Mouse (Mus musculus) neural tube, embryonic 11.5 days (tissue): Measurements from ENCODE around the gene Ddhd1. TPM values are rescaled to one million over a fixed set of nuclear protein-coding genes. Genes with fewer than 3 reads are reported as not detected.

ENCODE experiments used
- ATAC-seq: fragments of 200-750 bp; cut with Nextera tagmentation; 2 replicates; pipeline ENCODE4 v1.8.0; 2017; ENCODE audit warnings: moderate number of reproducible peaks, mild to moderate bottlenecking, moderate TSS enrichment, moderate library complexity; ENCODE audit not compliant: insufficient read depth, low FRiP score, low TSS enrichment
- DNase-seq: peaks from one replicate; pipeline ENCODE4 v3.0.0-alpha.2; 2015; ENCODE audit warnings: low spot score
- H3K27ac ChIP-seq: fragments of 300-500 bp; sonication (generic); 2 replicates; pipeline ENCODE4 v1.5.1; 2014; ENCODE audit warnings: low read depth, mild to moderate bottlenecking, low read length
- H3K27me3 ChIP-seq: fragments of 300-500 bp; sonication (generic); 2 replicates; pipeline ENCODE4 v1.6.1; 2014; ENCODE audit warnings: mild to moderate bottlenecking, low read length, mixed read lengths; ENCODE audit not compliant: control insufficient read depth, insufficient read depth
- H3K36me3 ChIP-seq: fragments of 300-500 bp; sonication (generic); 2 replicates; pipeline ENCODE4 v1.6.1; 2014; ENCODE audit warnings: mild to moderate bottlenecking, low read length, moderate library complexity, mixed read lengths; ENCODE audit not compliant: control insufficient read depth, insufficient read depth
- H3K4me1 ChIP-seq: fragments of 300-500 bp; sonication (generic); 2 replicates; pipeline ENCODE4 v1.6.1; 2014; ENCODE audit warnings: low read length, mixed read lengths; ENCODE audit not compliant: control insufficient read depth, insufficient read depth
- H3K4me2 ChIP-seq: fragments of 300-500 bp; sonication (generic); 2 replicates; pipeline ENCODE4 v1.6.1; 2014; ENCODE audit warnings: low read depth, mild to moderate bottlenecking, moderate library complexity
- H3K4me3 ChIP-seq: fragments of 300-500 bp; sonication (generic); 2 replicates; pipeline ENCODE4 v1.5.1; 2014; ENCODE audit warnings: low read depth, low read length
- H3K9ac ChIP-seq: fragments of 300-500 bp; sonication (generic); 2 replicates; pipeline ENCODE4 v1.6.1; 2014; ENCODE audit warnings: mild to moderate bottlenecking, low read length
- H3K9me3 ChIP-seq: fragments of 300-500 bp; sonication (generic); 2 replicates; pipeline ENCODE4 v1.6.1; 2016; ENCODE audit warnings: low read length; ENCODE audit not compliant: control insufficient read depth
- WGBS: fragments of 180-500 bp; shearing (Covaris S2); extraction: QIAGEN DNeasy Blood & Tissue Kit; methylation state at CpG from one replicate; pipeline ENCODE4 v1.1.7; 2014; 5-methylcytosine and 5-hydroxymethylcytosine counted together
- polyA plus RNA-seq: library from polyadenylated mRNA; unstranded; fragments of >200 nt; fragmentation: Nextera tagmentation; extraction: Ambion mirVana; gene quantifications from 2 replicates; pipeline ENCODE4 v1.2.1, GENCODE M21; 2014

Ddhd1 gene
- polyA plus RNA-seq, 1 experiment from 2014 or later: 17.0 TPM

DNA sequence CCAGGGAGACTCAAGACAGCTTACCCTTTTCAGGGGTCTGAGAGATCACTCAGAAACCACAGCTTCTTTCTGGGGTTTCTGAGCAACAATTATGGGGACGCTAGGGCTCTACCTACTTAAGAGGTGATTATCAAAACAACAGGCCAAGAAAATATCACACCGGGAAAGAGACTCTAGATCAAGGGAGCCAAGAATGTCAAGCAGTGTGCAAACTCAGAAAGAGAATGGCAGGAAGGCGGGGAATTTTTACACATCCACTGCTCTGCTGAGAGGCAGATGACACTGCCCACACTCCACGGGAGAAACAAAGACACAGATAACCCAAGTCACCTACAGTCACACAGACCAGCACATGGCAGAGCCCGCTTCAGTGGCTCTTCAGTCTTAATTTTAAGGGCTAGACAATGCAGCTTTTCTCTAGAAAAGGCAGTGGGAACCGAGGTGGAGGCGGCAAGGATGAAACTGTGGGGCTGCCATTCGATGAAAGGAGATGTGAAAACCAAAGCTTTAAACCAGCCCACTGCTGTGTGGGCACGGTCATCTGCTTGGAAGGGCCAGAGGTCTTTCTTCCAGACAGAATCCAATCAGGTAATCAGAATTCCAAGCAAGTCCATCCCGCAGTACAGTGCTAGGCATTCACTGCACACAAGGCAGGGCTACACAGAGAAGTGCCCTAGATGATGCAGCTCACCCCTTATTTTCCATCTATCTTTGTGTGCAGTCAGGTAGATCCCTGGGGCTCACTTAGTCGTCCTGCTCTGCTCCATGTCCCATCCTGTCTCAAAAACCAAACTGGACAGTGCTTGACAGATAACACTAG is 8.7 kb downstream of the Ddhd1 start:
- no peaks in the 10 kb centered on the region for H3K36me3 ChIP-seq
- H3K4me3 ChIP-seq: no peak overlapping the region
- ATAC-seq: no peak
- WGBS: 53% methylated on average over 11 of the region's 11 CpGs
- DNase-seq: no peak
- H3K27me3 ChIP-seq: no peaks in the 10 kb centered on the region
- no peak overlapping the region for H3K9ac ChIP-seq
- H3K27ac ChIP-seq: no peak overlapping the region
- H3K4me2 ChIP-seq: no peak overlapping the region
- no peaks in the 10 kb centered on the region for H3K9me3 ChIP-seq
- H3K4me1 ChIP-seq: 0 out of 2 replicates have a peak, but pooled peaks cover 2% of the 10 kb centered on the region

GRCm38 (mm10) chr14:45648144-45648543 is 9.8 kb downstream of the Ddhd1 start:
- no peak overlapping the region for H3K4me2 ChIP-seq
- no peak overlapping the region for H3K9ac ChIP-seq
- H3K36me3 ChIP-seq: no peaks in the 10 kb centered on the region
- 88% methylated on average over 3 of the region's 3 CpGs for WGBS
- H3K4me3 ChIP-seq: no peak overlapping the region
- no peak overlapping the region for H3K27ac ChIP-seq
- DNase-seq: no peak
- no peak for ATAC-seq
- H3K4me1 ChIP-seq: peaks cover 8% of the 10 kb centered on the region; the same call in 1 of the 2 replicates
- H3K27me3 ChIP-seq: no peaks in the 10 kb centered on the region
- H3K9me3 ChIP-seq: no peaks in the 10 kb centered on the region

DNA sequence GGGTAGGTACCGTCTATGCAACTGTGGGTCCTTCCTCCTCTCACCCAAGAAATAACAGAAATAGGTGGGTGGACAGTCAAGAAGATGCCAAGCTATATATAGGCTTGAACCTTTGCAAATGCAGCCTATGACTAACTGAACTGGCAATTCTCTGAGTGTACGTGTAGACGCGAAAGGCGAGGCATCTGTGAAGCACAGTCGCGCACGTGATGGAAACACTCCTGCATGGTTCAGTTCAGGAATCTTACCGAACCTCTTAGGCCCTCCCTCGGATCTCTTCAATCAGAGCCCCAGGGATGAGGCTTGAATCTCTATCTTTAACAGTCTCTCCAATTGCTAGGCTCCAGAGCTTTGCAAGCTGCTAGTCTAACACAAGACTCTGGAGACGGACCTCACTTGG is 10.3 kb downstream of the Ddhd1 start:
- Histone ChIP-seq H3K27ac (no peak overlapping the region), H3K4me2 (no peak overlapping the region), H3K36me3 (no peaks in the 10 kb centered on the region), H3K4me3 (no peak overlapping the region), H3K27me3 (no peaks in the 10 kb centered on the region), H3K9me3 (no peaks in the 10 kb centered on the region), H3K4me1 (peaks cover 8% of the 10 kb centered on the region; the same call in 1 of the 2 replicates), H3K9ac (no peak overlapping the region)
- no peak for DNase-seq
- ATAC-seq: no peak
- 94% methylated on average over 11 of the region's 11 CpGs for WGBS

GRCm38 (mm10) chr14:45647175-45647574 is 10.8 kb downstream of the Ddhd1 start:
- no peaks in the 10 kb centered on the region for H3K36me3 ChIP-seq
- no peak overlapping the region for H3K9ac ChIP-seq
- DNase-seq (no peak), ATAC-seq (no peak)
- no peak overlapping the region for H3K27ac ChIP-seq
- no peak overlapping the region for H3K4me3 ChIP-seq
- H3K9me3 ChIP-seq: no peaks in the 10 kb centered on the region
- 91% methylated on average over 7 of the region's 7 CpGs for WGBS
- peaks cover 8% of the 10 kb centered on the region; the same call in 1 of the 2 replicates for H3K4me1 ChIP-seq
- no peaks in the 10 kb centered on the region for H3K27me3 ChIP-seq
- no peak overlapping the region for H3K4me2 ChIP-seq

DNA sequence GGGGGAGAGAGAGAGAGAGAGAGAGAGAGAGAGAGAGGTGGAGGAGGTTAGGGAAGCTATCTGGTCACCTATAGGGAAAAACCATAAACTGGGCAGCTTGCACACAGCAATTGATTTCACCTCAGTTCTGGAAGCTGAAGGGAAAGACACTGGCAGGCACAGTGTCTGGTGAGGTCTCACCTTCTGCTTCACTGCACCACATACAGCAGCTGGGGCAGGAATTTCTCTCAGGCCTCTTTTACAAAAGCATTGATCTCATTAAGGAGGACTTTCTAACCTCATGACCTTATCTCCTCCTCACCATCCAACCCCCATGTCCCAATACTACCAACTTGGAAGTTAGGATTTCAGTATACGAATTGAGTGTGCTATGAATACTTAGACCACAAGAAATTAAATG is 13.2 kb downstream of the Ddhd1 start:
- Histone ChIP-seq H3K27ac (no peak overlapping the region), H3K36me3 (no peaks in the 10 kb centered on the region), H3K4me2 (no peak overlapping the region), H3K4me1 (peaks cover 8% of the 10 kb centered on the region; the same call in 1 of the 2 replicates), H3K9me3 (no peaks in the 10 kb centered on the region), H3K27me3 (no peaks in the 10 kb centered on the region), H3K9ac (no peak overlapping the region), H3K4me3 (no peak overlapping the region)
- DNase-seq (no peak), ATAC-seq (no peak)
- 60% methylated on average over 1 of the region's 1 CpGs for WGBS

DNA sequence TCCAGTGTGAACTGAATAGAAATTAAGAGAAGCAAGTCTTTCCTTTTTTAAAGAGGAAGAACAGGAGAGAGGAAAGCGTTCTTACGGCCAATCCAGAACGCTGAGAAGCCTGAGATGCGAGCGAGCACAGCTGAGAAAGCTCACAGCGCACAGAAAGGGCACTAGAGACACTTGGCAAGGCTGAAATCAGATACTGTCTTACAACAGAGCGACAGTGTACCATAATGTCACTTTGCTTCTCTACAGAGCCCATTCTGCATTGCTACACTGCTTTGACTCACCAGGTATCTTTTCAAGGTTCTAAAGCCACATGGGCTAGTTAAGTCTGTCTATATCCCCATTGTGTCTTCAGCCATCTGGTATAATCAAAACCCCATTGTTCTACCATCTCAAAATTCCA is 13.7 kb downstream of the Ddhd1 start:
- Histone ChIP-seq H3K4me2 (no peak overlapping the region), H3K27ac (no peak overlapping the region), H3K4me3 (no peak overlapping the region), H3K9me3 (no peaks in the 10 kb centered on the region), H3K36me3 (no peaks in the 10 kb centered on the region), H3K4me1 (peaks cover 8% of the 10 kb centered on the region; the same call in 1 of the 2 replicates), H3K9ac (no peak overlapping the region), H3K27me3 (no peaks in the 10 kb centered on the region)
- ATAC-seq (no peak), DNase-seq (no peak)
- 65% methylated on average over 7 of the region's 7 CpGs for WGBS

DNA sequence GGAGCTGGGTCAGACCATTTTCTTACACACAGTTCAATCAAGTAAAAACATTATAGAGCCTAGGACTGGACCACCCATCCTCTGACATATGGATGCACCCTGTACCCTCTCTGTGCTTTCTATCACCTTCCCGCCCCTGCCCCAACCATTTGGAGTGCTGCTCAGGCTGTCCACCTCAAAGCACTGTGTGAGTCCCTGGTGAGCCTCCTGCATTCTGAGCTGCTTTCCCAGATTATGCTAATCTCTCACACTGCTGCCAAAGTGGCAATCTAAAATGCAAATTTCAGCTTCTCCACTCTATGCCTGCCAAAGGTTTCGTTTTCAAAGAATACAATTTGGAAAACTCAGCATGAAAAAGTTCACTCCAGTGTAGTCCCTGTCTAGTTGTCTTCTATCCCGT is 14.5 kb downstream of the Ddhd1 start:
- Histone ChIP-seq H3K4me3 (no peak overlapping the region), H3K9ac (no peak overlapping the region), H3K4me1 (peaks cover 8% of the 10 kb centered on the region; the same call in 1 of the 2 replicates), H3K36me3 (no peaks in the 10 kb centered on the region), H3K27ac (no peak overlapping the region), H3K9me3 (no peaks in the 10 kb centered on the region), H3K27me3 (no peaks in the 10 kb centered on the region), H3K4me2 (no peak overlapping the region)
- no peak for ATAC-seq
- 36% methylated on average over 3 of the region's 3 CpGs for WGBS
- no peak for DNase-seq

DNA sequence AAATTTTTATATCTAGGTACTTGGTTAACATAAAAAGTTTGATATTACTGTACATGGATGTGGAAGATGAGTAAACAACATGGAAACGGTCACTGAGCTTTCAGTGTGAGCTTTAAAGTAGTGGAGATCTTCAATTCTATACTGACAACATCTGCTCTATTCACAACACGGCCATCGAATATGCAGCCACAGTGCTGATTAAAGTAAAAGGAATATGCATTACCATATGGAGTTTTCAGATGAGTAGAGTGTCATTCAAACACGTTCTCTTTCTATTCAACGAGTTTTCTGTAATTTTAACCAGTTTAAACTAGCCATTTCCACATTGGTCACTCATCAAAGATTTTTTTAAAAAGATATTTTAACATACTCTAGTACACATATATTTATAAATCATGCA is 15.1 kb downstream of the Ddhd1 start:
- peaks cover 8% of the 10 kb centered on the region; the same call in 1 of the 2 replicates for H3K4me1 ChIP-seq
- ATAC-seq (no peak), DNase-seq (no peak)
- no peak overlapping the region for H3K4me2 ChIP-seq
- H3K36me3 ChIP-seq: no peaks in the 10 kb centered on the region
- H3K9me3 ChIP-seq: no peaks in the 10 kb centered on the region
- 82% methylated on average over 5 of the region's 5 CpGs for WGBS
- H3K9ac ChIP-seq: no peak overlapping the region
- H3K4me3 ChIP-seq: no peak overlapping the region
- no peak overlapping the region for H3K27ac ChIP-seq
- no peaks in the 10 kb centered on the region for H3K27me3 ChIP-seq

DNA sequence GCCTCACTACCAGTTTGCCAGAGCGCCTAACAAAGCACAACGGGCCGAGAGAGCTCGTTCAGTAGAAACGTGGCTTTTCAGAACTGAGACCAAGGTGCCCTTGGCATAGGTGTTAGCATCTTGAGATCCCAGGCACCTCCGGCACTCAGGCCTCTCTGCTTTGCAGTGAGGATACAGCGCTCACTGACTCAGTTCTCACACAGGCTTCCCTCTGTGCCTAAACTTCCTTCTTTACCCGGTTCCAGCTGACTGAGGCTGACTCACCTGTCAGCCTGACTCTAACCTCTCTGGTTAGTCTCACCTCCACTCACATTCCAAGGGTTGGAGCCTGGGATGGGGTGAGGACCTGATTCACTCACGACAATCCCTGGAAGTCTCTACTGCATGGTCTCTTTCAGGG is 15.7 kb downstream of the Ddhd1 start:
- DNase-seq: no peak
- Histone ChIP-seq H3K9me3 (no peaks in the 10 kb centered on the region), H3K4me1 (peaks cover 8% of the 10 kb centered on the region; the same call in 1 of the 2 replicates), H3K9ac (no peak overlapping the region), H3K27me3 (no peaks in the 10 kb centered on the region), H3K27ac (no peak overlapping the region), H3K4me3 (no peak overlapping the region), H3K36me3 (no peaks in the 10 kb centered on the region), H3K4me2 (no peak overlapping the region)
- WGBS: 84% methylated on average over 9 of the region's 9 CpGs
- no peak for ATAC-seq
